Mouse (Mus musculus) B cell, adult 2 months (primary cell): ENCODE results near the gene Arrdc1.
A peak's percentile ranks its signal among the peaks of the same experiment; 100 is the strongest.

Experiments used
- DNase-seq, 2 experiments: peaks; one replicate each; pipeline ENCODE4 v3.0.0; 2022

Arrdc1 gene

DNA sequence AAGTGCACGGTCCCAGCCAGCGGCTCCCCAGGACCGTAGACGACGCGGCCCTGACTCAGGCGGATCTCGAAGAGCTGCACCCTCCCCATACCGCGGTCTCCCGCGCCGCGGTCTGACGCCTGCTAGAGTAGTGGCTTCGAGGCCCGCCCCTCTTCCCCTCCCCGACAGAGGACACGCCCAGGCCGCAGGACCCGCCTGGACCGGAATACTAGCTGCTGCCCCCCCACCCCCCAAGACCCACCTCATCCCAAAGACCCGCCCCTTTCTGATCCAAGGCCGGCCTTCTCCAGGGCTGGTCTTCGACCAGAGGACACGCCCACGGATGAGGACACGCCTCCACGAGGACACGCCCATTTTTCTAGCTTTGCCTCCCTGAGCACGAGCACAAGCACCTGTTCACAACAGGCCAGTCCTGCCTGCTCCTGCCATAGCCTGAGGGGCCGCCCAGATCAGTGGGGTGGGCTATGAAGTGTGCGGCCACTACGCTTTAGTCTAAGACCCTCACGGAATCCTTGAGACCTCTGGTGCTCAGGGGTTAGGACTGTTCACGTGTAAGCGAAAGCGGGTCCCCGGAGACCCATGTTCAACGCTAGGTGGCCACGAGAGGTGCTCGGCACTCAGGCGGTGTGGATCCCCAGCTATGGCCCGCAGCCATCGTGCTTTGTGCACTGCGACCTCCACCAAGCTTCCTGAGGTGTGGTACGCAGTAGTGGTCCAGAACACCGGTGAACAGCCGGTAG is at the start of gene Arrdc1:
Gene Arrdc1, minus strand, starts transcription at position 196 of the 740 bp plus-strand sequence.
- peak; percentile 96 to 97 for DNase-seq

DNA sequence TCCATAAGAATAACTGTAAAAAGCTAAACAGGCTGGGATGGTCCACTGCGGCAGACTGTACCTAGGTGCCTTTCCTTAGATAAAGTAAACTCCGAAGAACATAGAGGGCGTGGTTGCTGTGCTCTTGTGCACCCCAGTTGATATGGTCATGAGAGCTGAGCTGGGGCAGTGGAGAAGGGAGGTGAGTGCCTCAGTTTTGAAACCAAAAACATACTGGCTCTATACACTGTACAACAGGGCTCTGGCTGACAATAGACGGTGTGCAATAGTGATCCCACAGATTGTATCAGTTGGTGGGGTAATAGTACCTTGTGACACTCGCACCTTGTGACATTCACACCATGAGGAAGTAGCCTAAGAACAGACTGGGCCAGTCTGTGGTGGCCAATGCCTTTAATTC is 41.9 kb upstream of the Arrdc1 start:
- peak in 1 of 2 experiments; percentile 9 for DNase-seq

DNA sequence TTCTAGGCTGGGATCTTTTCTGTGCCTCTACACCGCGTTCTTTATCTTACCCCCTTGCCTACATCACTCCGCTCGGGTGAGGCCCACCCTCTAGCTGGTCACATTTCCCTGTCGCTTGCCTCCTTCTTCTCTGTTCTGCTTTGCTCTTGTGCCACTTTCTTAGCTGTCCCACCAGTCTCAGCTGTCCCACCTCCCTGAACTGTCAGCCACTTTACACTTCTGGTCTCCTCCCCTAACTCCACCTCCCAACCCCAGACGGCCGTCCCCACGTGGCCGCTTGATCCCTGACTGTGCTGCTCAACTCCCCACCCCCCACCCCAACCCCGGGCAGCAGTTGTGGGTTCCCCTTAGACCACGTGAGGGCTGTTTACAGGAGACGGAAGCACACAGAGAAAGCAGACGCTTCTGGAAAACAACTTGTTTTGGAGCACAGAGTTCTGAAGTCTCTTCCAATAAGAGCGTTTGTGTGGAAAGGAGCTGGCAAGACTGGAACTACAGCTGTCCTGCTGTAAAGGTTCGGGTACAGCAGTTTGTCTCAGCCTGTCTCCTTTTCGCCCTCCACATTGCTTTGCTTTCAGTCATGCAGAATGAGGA is 40.7 kb upstream of the Arrdc1 start, which contains the start of gene Pnpla7:
Gene Pnpla7, plus strand, starts transcription at position 330 of the 594 bp plus-strand sequence.
- peak; percentile 86 to 90 for DNase-seq

DNA sequence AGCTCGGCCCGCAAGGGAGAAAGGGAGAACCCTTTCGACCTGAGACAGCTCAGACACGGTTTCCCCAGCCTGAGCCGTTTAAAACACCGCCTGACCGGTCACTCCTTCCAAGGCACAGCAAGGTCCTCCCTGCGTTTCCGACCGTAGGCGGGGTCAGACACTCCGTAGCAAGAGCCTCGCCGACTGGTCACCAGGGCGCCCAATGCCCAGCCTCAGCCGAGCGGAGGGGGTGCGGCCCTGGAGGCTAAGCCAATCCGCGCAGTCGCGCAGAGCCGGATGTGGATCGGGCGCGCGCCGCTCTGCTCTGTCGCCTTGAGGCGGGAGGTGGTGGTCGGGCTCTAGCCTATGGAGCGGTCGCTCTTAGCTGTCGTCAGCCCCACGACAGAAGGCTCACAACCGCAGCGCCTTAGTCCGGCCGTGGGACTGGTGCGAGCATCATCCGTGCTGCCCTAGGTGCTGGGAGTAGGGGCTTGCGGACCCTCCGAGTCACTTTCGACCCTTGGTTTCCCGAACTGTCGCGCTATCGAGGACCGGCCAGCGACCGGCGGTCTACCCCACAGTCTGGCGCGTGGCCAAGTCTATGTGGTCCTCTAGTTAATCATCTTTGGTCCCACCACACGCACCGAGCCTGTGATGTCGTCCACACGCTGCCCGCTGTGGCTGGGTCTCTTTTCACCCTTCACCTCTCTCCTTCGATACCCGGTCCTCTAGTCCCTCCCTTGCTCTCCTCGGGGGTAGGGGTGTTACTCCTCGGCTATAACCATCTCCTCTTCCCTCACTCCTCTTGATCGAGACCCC is 40.1 kb upstream of the Arrdc1 start, which contains the start of gene Mrpl41:
Gene Mrpl41, minus strand, starts transcription at position 193 of the 798 bp plus-strand sequence.
- peak; percentile 95 for DNase-seq

DNA sequence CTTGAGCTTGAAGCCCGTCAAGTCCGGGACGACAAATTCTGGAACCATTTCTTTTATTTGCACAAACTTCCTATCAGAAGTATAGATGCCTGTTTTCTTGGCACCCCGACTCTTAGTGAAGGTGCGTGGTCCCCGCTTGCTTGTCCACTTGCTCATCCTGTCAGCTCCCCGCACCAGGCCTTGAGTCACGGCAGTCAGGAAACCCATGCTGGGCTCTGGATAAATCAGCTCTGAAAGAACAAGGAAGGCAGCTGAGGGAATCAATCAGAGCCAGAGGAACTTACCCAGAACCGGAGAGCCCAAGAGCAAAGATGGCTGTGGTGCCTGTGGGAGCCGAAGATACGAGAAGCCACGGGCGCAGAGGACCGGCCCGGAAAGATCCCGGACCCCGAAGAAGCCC is 39.4 kb upstream of the Arrdc1 start:
- peak in 1 of 2 experiments; percentile 15 for DNase-seq

DNA sequence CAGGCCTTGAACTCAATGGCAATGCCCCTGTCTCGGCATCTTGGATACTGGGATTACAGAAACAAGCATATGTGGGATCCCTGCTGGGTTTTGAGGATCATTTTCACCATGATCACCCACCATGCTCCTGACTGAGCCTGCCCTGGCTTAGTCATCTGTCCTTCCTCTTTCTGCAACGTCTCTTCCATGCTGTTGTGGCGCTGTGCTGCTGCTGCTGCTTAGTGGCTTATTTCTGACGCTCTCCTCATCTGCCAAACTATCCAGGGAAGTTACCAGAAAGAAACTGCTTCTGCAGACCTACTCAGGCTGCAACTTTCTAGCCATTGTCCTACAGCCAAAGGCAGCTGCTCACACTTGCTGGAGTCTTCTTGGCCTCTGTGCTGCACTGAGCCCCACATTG is 35.3 kb upstream of the Arrdc1 start:
- DNase-seq, result no peak

DNA sequence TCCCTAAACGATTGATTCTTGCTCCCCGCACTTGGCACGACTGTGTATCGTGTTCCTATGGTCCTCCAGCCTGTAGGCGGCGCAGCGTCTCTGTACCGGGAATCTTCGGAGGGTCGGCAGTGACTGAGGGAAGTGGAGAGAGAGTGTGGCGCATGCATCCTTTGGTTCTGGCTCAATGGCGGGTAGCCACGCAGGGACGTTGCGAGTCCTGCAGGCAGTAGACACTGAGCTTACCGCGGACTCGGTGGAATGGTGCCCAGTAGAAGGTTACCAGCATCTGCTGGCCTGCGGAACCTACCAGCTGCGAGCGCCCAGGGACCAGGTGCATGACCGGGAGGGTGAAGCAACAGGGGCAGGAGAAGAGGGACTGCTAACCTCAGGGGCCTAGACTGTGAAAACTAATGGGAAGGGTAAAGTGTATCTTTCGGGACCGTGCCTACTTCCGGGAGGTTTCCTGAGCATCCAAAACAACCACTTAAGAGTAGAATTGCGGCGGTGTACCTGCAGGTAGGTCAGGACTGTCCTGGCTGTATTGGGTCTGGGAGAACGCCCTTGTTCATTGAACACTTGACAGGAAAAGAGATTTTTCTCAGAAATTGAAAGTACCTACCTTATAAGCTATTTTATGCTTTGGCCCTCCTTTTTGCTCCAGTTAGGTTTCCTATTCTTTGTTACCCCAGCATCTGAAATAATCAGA is 27.4 kb upstream of the Arrdc1 start, which contains the start of gene Dph7:
Gene Dph7, plus strand, starts transcription at position 97 of the 697 bp plus-strand sequence.
- DNase-seq, result peak; percentile 91

DNA sequence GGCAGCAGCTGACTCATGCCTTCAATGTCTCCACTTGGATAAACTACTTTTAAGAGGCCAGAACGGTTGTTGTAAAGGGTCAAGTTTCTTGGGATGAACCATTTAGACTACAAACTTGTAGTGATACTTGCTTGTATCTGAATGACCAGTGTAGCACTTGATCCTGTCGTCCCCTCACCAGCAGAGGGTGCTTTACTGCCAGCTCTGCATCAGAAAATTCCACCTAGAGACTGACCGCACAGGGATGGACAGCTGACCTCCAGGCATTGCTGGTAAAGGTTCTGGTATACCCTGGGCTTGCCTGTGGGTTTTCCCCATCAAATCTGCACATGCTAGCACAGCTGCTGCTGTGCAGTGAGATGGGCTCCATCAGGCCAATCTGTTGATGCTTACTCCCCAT is 25.9 kb upstream of the Arrdc1 start:
- DNase-seq, result peak in 1 of 2 experiments; percentile 11

DNA sequence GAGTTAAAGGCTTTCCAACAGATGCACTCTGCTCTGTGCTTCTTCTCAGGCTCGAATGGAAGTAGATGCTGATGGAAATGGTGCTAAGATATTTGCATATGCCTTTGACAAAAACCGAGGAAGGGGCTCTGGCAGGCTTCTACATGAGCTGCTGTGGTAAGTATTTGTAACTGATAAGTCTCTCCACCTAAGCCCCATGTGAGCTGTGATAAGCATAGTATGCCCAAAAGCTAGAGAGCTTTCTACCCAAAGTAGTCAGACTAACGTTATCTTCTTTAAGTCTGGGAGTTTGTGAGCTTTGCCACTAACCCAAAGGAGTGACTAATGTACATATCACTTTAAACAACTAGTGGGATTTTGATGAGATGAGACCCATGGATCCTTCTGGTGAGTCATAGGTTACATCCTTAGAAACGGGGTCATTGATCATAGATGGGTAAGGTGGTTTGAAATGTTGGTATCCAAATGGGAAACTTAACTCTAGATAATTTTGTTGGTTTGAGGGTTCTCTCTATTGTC is 17.5 kb upstream of the Arrdc1 start:
- DNase-seq, result no peak

DNA sequence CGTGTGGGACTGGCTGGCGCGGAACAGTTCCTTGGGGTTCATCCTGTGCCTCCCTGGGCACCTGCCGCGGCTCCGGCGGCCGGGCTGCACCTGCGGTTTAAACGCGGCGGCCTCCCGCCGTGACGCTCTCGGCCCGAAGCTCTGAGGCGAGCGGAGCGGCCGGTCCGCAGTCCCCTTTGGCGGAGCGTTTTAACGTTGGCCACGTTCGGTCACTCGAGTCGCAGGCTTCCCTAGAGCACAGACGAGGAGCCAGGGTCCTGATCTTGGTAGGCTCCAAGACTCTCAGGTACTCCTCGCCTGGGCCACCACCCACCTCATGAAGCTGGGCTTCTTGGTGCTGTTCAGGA is 15.1 kb upstream of the Arrdc1 start:
- peak; percentile 5 to 20 for DNase-seq

DNA sequence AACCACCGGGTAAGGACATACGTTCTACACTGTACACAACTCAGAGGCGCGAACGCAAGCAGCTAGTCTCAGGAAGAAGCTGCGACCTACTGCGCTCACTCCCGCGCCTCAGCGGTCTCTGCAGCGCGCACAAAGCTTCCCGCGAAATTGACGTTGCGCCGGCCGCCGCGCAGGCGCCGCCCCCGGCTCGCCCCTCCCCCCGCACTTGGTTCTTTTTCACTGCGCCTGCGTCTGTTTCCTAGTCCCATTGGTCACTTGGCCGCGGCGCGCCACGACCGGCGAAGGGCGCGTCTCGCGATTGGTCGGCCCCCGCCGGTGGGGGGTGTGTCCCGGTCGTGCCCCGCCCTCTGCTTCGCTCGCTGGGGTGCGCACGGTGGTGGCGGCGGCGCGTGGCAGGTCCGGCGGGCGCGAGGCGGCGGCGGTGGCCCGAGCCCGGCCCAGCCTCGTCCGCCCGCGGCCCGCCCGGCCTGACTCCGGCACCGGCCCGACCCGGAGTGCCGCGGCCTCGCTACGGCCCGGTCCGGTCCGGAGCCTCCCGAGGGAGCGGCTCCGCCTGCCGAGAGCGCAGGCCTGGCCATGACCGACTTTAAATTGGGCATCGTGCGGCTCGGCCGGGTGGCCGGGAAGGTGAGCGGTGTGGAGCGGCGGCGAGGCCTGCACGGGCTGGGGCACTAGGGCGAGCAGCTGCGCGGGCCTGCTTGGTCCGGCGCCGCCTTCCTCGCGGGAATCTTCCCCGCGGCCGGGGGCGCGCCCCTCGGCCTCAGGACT is 14.6 kb upstream of the Arrdc1 start, which contains the start of gene Zmynd19:
Gene Zmynd19, plus strand, starts transcription at position 372 of the 768 bp plus-strand sequence.
- DNase-seq, result peak; percentile 98 to 99

DNA sequence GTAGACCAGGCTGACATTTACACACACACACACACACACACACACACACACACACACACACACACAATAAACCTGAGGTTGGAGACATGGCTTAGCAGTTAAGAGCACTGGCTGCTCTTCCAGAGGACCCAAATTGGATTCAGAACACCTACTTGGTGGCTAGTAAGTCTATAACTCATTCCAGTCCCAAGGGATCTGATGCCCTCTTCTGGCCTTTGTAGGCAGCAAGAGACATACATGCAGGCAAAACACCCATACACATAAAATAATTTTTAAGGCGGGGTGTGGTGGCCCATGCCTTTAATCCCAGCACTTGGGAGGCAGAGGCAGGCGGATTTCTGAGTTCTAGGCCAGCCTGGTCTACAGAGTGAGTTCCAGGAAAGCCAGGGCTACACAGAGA is 9.3 kb upstream of the Arrdc1 start:
- peak; percentile 48 to 55 for DNase-seq

DNA sequence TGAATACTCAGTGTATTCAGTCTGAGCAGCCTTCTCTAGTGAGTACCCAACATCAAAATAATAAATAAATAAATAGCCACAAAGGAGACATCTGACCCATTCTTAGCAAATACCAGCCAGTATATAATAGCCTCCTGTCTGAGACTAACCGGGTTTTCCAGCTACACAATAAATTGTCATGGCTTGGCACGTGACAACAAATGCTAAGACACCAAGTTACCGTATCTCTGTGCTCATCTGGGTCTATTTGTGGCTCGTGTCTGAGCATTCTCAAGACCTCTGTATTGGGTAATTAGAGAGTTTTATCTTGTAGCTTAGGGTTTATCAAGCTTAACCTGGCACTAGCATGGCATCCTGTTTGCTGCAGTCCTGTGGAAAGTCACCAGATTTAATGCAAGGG is 7.0 kb upstream of the Arrdc1 start:
- no peak for DNase-seq

DNA sequence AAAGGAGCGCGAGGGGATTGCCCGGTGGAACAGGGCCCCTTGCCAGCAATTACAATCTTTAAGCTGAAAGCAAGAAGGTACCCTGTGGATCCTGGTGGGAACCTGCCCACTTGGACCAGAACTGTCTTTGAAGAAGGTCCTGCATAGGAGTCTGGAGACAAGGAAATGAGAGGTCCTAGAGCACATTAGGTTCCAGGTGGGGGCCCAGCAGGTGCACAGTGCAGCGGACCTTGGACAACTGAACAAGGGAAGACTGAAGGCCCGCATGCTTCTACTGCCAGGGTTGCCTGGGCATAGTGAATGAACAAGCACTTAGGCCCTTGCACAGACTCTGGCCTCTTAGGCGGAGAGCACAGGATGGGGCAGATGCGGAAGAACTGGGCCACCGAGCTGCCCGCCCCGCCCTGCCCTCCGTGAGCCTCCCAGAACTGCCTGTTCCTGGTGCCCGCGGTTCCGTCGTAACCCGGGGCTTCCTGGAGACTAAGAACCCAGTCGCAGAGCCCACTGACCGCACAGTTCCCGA is 550 bp downstream of the Arrdc1 start:
- no peak for DNase-seq

DNA sequence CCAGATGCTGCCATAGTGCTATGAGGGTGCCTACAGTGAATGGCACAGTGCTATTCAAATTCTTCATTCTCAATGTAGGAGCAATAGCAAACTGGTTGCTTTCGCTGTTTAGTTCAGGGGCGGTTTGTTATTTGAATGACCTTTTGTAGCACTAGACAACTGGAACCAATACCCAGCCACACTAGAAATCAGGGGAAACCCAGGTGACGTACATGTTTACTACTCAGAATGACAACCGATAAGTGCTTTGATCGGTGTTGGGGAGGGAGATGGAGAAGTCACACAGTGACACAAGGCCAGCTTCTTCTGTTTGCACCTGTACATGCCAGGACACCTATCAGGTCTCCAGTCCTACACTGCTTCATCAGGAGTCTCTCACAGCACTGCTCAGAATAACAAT is 5.5 kb downstream of the Arrdc1 start:
- DNase-seq, result no peak

DNA sequence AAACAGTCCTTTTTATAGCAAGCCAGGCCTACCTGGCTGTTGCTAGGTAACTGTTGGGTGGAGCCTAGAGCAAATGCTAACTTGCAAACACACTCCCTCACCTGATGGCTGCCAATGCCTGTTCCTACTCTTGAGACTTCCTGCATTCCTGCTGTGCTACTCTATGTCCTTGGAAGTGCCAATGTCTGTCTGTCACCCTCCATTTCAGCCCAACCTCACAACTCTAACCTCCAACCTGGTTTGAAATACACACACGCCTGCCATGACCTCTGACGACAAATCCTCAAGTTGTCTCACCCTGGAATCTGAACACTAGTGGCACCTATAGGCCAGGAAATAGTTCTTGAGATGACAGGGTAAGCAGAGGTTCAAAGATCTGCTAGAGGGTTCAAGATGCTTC is 5.9 kb downstream of the Arrdc1 start:
- DNase-seq, result no peak

DNA sequence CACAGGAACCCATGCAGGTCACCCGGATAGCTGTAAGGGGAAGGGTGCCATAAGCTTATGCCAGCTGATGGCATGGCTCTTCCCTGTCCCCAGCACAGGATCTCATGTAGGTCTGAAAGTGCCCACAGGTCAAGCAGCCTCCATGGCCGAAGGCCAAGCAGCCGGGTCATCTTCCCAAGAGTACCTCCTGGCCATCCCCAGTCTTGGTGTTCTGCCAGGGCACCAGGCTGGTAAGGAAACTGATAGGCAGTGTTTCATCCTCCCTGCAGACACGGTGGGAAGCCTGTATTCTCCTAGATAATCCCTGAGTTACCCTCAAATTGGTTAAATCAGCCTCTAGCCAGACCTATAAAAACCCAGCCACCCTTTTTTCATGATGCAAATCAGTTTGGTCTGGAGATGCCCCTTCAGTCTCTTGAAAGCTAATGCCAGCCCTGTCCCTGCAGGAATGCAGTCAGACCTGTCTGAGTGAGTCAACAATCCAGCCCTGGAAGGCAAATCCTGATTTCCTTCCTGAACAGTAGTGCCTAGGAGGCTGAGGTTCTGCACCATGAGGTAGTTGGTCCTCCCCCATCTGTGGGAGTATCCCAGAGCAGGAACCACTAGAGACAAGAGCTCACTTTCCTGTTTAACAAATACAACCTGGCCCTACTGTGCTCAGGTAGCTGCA is 7.1 kb downstream of the Arrdc1 start:
- no peak for DNase-seq

DNA sequence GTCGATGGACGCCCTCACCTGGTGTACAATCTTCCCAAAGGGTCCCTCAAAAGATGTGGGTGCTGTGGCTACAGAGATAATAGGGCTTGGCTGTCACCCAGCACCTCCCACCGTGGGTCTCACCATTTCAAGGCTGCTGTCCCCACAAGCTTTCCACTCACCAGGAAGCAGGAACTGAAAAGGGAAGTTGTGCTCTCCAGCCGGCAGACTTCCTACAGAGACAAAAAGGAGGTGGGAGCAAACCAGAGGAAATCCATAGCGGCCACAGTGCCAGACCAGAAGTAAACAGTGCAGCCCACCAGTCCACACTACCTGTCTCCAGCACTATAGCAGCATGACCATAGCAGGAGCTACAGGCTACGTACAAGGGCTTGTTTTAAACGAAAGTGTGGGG is 8.1 kb downstream of the Arrdc1 start:
- DNase-seq, result no peak

DNA sequence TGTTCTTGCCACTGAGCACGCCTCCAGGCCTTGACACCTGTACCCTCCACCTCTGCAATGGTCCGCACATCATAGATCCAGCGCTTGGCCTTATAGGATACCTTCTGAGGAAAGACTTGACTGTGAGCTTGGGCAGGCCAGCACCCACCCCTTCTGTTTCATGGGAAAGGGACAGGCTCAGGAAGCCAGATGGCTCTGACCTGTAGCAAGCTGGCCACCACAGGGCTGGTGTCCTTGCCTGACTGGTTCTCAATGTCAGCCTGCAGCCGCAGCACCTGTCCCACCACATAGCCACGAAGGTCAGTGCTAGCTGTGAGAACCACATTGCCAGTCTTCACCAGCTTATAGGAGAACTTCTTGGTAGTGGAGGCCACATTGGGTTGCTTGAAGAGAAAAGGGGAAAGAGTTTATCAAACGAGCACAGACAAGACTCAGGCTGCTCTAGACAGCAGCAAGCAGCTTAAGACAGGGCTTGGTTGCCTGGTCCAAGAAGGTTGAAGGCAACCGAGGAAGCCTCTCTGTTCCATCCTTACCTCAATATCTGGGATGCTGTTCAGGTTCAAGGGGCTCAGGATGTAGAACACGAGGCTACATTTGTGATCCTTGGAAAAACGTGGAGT is 8.6 kb downstream of the Arrdc1 start:
- DNase-seq, result no peak

DNA sequence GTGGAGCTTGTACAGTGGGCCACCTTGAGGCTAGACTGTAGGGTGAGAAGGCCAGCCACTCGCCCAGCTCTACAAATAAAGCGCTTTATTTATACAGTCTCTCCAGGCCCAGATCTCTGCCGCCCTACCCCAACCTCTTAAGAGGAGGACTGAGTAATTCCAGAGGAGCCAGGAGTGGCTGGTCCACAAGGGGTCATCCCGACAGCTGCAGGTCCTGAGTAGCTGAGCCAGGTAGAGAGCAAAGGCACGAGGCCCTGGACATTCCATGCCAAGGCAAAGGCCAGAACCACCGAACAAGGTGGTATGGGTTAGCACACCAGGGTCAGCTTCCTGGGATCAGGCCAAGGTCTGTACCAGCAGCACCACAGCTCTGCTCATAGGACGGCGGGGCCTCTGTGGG is 9.8 kb downstream of the Arrdc1 start:
- DNase-seq, result no peak

DNA sequence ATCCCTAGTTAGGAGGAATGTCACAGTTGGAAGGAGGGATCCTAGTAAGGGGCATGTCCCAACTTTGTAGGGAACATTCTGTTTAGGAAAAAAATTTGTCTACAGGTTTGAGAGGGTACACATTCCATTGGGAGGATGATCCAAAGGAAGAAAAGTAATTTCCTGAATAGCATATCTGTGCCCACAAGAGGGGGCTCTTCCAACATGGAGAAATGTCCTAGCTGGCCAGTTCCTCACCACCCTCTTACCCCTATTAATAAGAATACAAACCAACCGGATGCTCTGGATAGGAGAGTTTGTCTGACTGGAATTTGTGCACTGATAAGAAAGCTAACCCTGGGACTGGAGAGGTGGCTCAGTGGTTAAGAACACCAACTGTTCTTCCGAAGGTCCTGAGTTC is 11.5 kb downstream of the Arrdc1 start:
- DNase-seq, result no peak
